Mouse (Mus musculus): ENCODE measurements around the gene Rnf213. TPM values are rescaled to one million over a fixed set of nuclear protein-coding genes. Genes with fewer than 3 reads are reported as not detected.

Gene Rnf213
- polyA plus RNA-seq, 1 experiment = 2.8 TPM

DNA sequence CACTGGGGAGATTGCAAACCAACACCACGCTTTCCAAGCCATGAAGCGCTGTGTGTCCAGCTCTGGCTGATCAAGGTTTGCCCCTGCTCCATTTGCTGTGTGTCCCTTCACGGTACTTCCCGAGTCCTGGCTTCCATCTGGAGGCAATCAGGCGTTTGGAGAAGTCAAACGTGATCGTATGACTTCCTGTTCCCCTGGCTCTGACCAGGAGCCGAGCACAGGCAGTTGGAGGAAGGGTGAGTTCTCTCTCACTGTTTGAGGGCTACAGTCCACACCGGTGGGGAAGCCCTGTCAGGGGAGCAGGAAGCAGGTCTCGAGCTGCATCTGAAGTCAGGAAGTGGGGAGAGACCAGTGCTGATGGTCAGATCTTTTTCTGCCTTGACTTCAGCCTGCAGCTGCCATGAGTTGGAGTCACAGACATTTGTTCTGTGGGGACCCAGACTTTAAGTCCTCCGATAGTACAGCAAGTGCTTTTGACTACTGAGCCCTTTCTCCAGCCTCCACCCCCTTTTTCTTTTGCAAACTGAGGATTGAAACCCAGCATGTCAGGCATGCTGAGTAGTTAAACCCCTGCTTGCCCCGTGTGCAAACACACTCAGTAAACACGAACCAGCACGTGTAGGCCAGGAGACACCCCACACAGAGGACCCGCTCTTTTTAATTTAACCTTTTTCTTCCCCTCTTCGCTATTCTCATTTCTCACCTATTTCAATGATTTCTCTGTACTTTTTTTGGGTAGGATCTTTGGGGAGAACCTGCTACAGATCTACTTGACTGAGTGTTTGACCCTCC, 26.6 kb downstream of the Rnf213 start:
- DNase-seq (ENCODE audit: low read depth) = no peak
- TF ChIP-seq POLR2A (IDR thresholded peaks at IDR 0.05; ENCODE audit: borderline replicate concordance, extremely low read depth, insufficient read depth, insufficient read length, poor library complexity, severe bottlenecking) = no peak
- no peak for TF ChIP-seq CTCF (IDR thresholded peaks at IDR 0.05; ENCODE audit: borderline replicate concordance, extremely low read depth, insufficient read depth, insufficient read length)

DNA sequence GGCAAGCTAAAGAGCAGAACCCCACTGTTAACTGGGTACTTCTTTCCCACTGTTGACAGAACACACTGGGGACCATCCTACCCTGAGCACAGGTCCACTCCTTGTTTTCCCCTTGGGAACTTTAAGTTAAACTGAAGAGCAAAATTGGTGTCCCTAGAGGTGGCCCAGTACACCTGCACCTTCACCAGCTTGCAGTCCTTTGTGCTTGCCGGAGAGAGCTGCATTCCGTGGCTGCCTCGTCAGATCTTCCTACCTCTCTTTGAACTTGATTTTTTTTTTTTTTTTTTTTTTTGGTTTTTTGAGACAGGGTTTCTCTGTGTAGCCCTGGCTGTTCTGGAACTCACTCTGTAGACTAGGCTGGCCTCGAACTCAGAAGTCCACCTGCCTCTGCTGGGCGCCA, 27.5 kb downstream of the Rnf213 start:
- no peak for TF ChIP-seq POLR2A (IDR thresholded peaks at IDR 0.05; ENCODE audit: borderline replicate concordance, extremely low read depth, insufficient read depth, insufficient read length, poor library complexity, severe bottlenecking)
- no peak for TF ChIP-seq CTCF (IDR thresholded peaks at IDR 0.05; ENCODE audit: borderline replicate concordance, extremely low read depth, insufficient read depth, insufficient read length)
- DNase-seq (ENCODE audit: low read depth) = no peak

DNA sequence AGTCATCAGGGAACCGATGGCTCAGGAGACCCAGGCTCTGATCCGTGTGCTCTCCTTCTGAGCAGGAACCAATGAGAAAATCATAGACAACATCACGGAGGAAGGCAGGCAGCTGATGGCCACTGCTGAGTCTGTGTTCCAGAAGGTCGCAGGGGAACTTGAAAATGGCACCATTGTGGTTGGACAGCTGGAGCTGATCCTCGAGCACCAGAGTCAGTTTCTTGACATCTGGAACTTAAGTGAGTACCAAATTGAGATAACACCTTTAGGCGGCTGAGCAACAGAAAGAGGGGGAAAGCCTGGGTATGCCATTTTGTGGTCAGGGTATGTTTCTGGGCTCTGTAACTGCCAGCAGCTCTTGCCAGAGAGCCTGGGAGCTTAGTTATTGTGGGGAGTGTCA, 34.5 kb downstream of the Rnf213 start:
- TF ChIP-seq CTCF (IDR thresholded peaks at IDR 0.05; ENCODE audit: borderline replicate concordance, extremely low read depth, insufficient read depth, insufficient read length) (no peak), POLR2A (IDR thresholded peaks at IDR 0.05; ENCODE audit: borderline replicate concordance, extremely low read depth, insufficient read depth, insufficient read length, poor library complexity, severe bottlenecking) (no peak)
- DNase-seq (ENCODE audit: low read depth) = no peak

DNA sequence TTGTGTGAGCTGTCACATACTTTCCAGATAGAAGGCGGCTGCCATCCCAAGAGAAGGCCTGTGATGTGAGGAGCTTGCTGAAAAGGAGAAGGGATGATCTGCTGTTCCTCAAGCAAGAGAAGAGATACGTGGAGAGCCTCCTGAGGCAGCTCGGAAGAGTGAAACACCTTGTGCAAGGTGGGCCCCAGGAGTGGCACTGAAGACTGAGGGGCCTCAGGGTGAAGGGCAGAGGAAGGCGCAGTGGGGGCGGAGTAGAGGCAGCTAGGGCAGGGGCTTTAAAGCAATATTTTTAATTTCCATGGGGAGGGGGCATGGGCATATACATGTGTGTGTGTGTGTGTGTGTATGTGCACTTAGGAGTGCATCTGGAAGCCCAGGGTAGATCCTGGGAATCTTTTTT, 35.1 kb downstream of the Rnf213 start:
- TF ChIP-seq CTCF (IDR thresholded peaks at IDR 0.05; ENCODE audit: borderline replicate concordance, extremely low read depth, insufficient read depth, insufficient read length) = no peak
- no peak for TF ChIP-seq POLR2A (IDR thresholded peaks at IDR 0.05; ENCODE audit: borderline replicate concordance, extremely low read depth, insufficient read depth, insufficient read length, poor library complexity, severe bottlenecking)
- DNase-seq (ENCODE audit: low read depth) = no peak

DNA sequence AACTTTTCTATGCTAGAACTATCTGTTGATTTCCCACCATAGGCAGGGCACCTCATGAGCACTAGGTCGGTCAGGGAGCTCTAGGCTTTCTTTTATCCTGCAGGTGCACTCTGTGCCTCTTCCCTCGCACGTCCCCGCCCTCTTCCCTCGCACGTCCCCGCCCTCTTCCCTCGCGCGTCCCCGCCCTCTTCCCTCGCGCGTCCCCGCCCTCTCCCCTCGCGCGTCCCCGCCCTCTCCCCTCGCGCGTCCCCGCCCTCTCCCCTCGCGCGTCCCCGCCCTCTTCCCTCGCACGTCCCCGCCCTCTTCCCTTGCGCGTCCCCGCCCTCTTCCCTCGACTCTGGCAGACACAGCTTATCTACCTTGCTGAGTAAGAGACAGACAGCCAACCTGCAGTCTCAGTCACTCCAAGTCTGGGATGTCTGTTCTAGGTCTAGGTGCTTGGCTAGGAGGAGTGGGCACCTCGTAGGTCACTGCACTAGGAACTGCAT, 35.8 kb downstream of the Rnf213 start:
- DNase-seq (ENCODE audit: low read depth) = peak; percentile 84
- no peak for TF ChIP-seq POLR2A (IDR thresholded peaks at IDR 0.05; ENCODE audit: borderline replicate concordance, extremely low read depth, insufficient read depth, insufficient read length, poor library complexity, severe bottlenecking)
- TF ChIP-seq CTCF (IDR thresholded peaks at IDR 0.05; ENCODE audit: borderline replicate concordance, extremely low read depth, insufficient read depth, insufficient read length) = no peak

DNA sequence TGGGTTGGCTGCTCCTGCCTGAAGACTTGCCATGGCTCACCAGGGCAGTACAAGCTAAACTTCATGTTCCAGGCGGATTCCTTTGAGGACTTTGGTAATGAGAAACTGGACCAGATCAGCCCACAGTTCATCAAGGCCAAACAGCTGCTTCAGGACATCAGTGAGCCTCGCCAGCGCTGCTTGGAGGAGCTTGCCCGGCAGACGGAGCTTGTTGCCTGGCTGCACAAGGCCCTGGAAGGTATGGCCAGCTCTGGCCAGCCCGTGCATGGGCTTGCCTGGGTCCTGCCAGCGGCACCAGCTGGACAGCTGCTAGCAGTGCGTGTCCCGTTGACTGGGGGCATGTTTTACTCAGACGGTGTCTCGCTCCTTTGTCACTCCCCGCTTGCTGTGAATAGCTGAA, 38.6 kb downstream of the Rnf213 start:
- no peak for TF ChIP-seq POLR2A (IDR thresholded peaks at IDR 0.05; ENCODE audit: borderline replicate concordance, extremely low read depth, insufficient read depth, insufficient read length, poor library complexity, severe bottlenecking)
- no peak for TF ChIP-seq CTCF (IDR thresholded peaks at IDR 0.05; ENCODE audit: borderline replicate concordance, extremely low read depth, insufficient read depth, insufficient read length)
- no peak for DNase-seq (ENCODE audit: low read depth)

DNA sequence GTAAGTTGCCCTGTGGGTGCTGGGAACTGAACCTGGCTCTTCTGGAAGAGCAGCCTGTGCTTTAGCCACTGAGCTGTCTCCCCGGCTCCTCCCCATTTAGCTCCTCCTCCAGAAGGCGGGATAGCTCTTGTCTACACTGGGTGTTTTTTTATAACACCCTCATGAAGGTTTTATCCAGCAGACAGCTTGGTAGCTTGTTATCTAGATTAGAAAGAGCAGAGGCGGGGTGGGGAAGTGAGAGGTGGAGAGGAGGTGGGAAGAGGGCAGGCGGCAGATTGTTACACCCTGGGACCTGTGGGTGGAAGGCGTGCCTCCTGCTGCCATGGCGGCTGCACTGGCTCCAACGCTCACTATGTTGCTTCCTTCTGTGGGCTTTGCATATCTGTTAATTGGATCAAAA, 39.8 kb downstream of the Rnf213 start:
- no peak for DNase-seq (ENCODE audit: low read depth)
- TF ChIP-seq CTCF (IDR thresholded peaks at IDR 0.05; ENCODE audit: borderline replicate concordance, extremely low read depth, insufficient read depth, insufficient read length) (no peak), POLR2A (IDR thresholded peaks at IDR 0.05; ENCODE audit: borderline replicate concordance, extremely low read depth, insufficient read depth, insufficient read length, poor library complexity, severe bottlenecking) (no peak)

DNA sequence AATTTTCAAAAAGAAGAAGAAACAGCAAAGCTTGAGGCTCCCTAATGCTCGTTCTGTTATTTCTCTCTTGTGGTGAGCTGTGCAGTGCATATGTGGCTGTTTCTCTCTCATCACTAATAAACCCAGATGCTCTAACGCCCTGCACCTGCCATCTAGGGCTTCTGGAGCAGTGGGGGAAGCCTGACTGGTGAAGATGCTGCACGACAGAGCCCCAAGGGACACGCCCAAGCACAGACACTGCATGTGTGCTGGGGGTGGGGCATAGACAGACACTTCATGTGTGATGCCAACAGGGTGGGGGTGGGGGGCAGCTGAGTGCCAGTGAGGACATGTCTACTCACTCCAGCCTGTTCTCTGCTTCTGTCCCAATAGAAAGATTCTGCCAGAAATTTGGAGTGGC, 41.4 kb downstream of the Rnf213 start:
- TF ChIP-seq CTCF (IDR thresholded peaks at IDR 0.05; ENCODE audit: borderline replicate concordance, extremely low read depth, insufficient read depth, insufficient read length) (no peak), POLR2A (IDR thresholded peaks at IDR 0.05; ENCODE audit: borderline replicate concordance, extremely low read depth, insufficient read depth, insufficient read length, poor library complexity, severe bottlenecking) (no peak)
- no peak for DNase-seq (ENCODE audit: low read depth)

DNA sequence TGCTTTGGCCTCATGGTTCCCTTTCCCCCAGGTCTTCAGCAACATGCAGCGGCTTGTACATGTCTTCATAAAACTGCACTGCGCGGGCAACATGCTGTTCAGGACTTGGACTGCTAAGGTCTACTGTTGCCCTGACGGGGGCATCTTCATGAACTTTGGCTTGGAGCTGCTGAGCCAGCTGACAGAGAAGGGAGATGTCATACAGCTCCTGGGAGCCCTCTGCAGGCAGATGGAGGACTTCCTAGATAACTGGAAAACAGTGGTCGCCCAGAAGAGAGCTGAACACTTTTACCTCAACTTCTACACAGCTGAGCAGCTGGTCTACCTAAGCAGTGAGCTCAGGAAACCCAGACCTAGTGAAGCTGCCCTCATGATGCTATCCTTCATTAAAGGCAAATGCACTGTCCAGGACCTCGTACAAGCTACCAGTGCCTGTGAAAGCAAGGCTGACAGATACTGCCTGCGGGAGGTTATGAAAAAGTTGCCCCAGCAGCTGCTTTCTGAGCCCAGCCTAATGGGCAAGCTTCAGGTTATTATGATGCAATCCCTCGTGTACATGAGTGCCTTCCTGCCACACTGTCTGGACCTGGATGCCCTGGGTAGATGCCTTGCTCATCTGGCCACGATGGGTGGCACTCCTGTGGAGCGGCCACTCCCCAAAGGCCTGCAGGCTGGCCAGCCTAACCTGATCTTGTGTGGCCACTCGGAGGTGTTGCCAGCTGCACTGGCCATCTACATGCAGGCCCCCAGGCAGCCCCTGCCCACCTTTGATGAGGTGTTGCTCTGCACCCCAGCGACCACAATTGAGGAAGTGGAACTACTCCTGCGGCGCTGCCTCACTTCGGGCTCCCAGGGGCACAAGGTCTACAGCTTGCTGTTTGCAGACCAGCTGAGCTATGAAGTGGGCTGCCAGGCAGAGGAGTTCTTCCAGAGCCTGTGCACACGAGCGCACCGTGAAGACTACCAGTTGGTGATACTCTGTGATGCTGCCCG, 43.3 kb downstream of the Rnf213 start:
- DNase-seq (ENCODE audit: low read depth) = peak; percentile 24
- TF ChIP-seq POLR2A (IDR thresholded peaks at IDR 0.05; ENCODE audit: borderline replicate concordance, extremely low read depth, insufficient read depth, insufficient read length, poor library complexity, severe bottlenecking) (no peak), CTCF (IDR thresholded peaks at IDR 0.05; ENCODE audit: borderline replicate concordance, extremely low read depth, insufficient read depth, insufficient read length) (peak; percentile 51; the same call in 1 of the 2 replicates)

DNA sequence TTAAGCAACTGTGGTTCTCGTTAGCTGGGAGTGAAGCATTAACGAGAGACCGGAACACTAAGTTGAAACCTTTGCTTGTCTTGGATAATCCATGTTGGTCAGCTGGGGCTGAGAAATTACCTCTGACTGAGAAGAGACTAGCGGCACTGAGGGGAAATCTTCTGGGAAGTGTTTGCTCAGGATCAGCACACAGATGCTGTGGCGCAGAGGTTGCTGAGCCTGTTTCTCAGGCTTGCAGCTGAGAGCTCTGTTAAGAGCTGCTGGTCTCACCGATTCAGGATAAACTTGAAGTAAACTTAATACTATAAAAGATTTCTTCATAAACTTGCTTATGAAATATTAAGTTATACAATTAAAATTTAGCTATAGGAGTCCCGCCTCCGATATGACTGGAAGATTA, 45.9 kb downstream of the Rnf213 start:
- no peak for DNase-seq (ENCODE audit: low read depth)
- TF ChIP-seq CTCF (IDR thresholded peaks at IDR 0.05; ENCODE audit: borderline replicate concordance, extremely low read depth, insufficient read depth, insufficient read length) = no peak

DNA sequence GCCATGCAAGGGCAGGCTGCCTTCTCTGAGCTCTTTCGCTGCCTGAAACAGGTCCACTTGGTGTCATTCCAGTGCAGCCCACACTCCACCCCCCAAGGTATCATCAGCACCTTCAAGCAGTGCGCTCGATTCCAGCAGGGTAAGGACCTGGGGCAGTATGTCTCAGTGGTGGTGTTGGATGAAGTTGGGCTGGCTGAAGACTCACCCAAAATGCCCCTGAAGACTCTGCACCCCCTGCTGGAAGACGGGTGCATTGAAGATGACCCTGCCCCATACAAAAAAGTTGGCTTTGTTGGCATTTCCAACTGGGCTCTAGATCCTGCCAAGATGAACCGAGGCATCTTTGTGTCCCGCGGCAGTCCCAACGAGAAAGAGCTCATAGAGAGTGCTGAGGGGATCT, 49.3 kb downstream of the Rnf213 start:
- no peak for TF ChIP-seq POLR2A (IDR thresholded peaks at IDR 0.05; ENCODE audit: borderline replicate concordance, extremely low read depth, insufficient read depth, insufficient read length, poor library complexity, severe bottlenecking)
- no peak for TF ChIP-seq CTCF (IDR thresholded peaks at IDR 0.05; ENCODE audit: borderline replicate concordance, extremely low read depth, insufficient read depth, insufficient read length)
- no peak for DNase-seq (ENCODE audit: low read depth)
